ENCODE assay signal across 15 mouse cellular contexts in genomic region chr10:111537410-111537809, GRCm38 (mm10). TPM values are rescaled to one million over a fixed set of nuclear protein-coding genes. Genes with fewer than 3 reads are reported as not detected.
DNase-seq lines count a peak whose midpoint lies in the region; ATAC-seq lines count a peak whose summit lies in the region.
"Had no signal": no experiment of that assay in that cellular context is flagged by ENCODE, and none has a peak within 500 bp of the region (broad histone marks: within the 10 kb centered on the region; RNA-seq: fewer than 3 reads in every experiment).

No protein-coding gene starts in this region.

- no peak overlapping the region for H3K27ac ChIP-seq in embryonic facial prominence, embryonic 14.5 days (replicated peaks; ENCODE audit: low read depth, low read length)
- no peak overlapping the region for H3K27ac ChIP-seq in embryonic facial prominence, embryonic 10.5 days (replicated peaks)
- no peak overlapping the region for H3K27ac ChIP-seq in heart, embryonic 15.5 days
- H3K27ac ChIP-seq in lung, embryonic 16.5 days (ENCODE audit: low read length), result no peak overlapping the region
- H3K27ac ChIP-seq in stomach, embryonic 16.5 days (ENCODE audit: low read length), result no peak overlapping the region
- H3K27ac ChIP-seq: embryonic facial prominence, embryonic 13.5 days; left cerebral cortex, adult 2 months; liver, embryonic 13.5 days had no signal

- H3K9ac ChIP-seq in embryonic facial prominence, embryonic 14.5 days (ENCODE audit: low read depth, low read length), result no peak overlapping the region
- H3K9ac ChIP-seq in heart, embryonic 15.5 days, result no peak overlapping the region
- peak overlapping the region; percentile 21 for H3K9ac ChIP-seq in lung, embryonic 16.5 days (ENCODE audit: low read length)
- no peak overlapping the region; the same call in 1 of the 2 replicates for H3K9ac ChIP-seq in stomach, embryonic 16.5 days (ENCODE audit: low read length)
- H3K9ac ChIP-seq: embryonic facial prominence, embryonic 13.5 days; liver, embryonic 13.5 days had no signal

- 79% methylated on average over 19 of the region's 19 CpGs for WGBS in embryonic facial prominence, embryonic 14.5 days
- WGBS in embryonic facial prominence, embryonic 10.5 days, result 88% methylated on average over 19 of the region's 19 CpGs
- 59% methylated on average over 19 of the region's 19 CpGs for WGBS in heart, embryonic 15.5 days
- 48% methylated on average over 19 of the region's 19 CpGs for WGBS in lung, embryonic 16.5 days
- WGBS in stomach, embryonic 16.5 days, result 71% methylated on average over 19 of the region's 19 CpGs

- H3K27me3 ChIP-seq in embryonic facial prominence, embryonic 14.5 days (replicated peaks; ENCODE audit: control insufficient read depth, insufficient read depth, low read length), result no peaks in the 10 kb centered on the region
- H3K27me3 ChIP-seq in embryonic facial prominence, embryonic 10.5 days (replicated peaks; ENCODE audit: low read depth, poor library complexity, severe bottlenecking), result no peaks in the 10 kb centered on the region
- no peaks in the 10 kb centered on the region for H3K27me3 ChIP-seq in heart, embryonic 15.5 days
- H3K27me3 ChIP-seq in lung, embryonic 16.5 days (ENCODE audit: control insufficient read depth, insufficient read depth, low read depth, low read length), result no peaks in the 10 kb centered on the region
- H3K27me3 ChIP-seq in stomach, embryonic 16.5 days (ENCODE audit: control insufficient read depth, insufficient read depth, low read length), result no peaks in the 10 kb centered on the region
- H3K27me3 ChIP-seq: embryonic facial prominence, embryonic 13.5 days; liver, embryonic 13.5 days had no signal

- no peak for ATAC-seq in embryonic facial prominence, embryonic 14.5 days (ENCODE audit: low read depth)
- ATAC-seq in heart, embryonic 15.5 days (replicated peaks; ENCODE audit: insufficient number of reproducible peaks, insufficient read depth, low FRiP score, low read depth), result no peak
- ATAC-seq in lung, embryonic 16.5 days (ENCODE audit: low read depth), result no peak
- ATAC-seq in stomach, embryonic 16.5 days (ENCODE audit: insufficient read depth, low FRiP score), result no peak
- ATAC-seq in cerebellum, adult (ENCODE audit: insufficient number of reproducible peaks, low FRiP score, low TSS enrichment), result no peak

- H3K4me3 ChIP-seq in embryonic facial prominence, embryonic 14.5 days (ENCODE audit: low read depth, low read length), result no peak overlapping the region
- no peak overlapping the region for H3K4me3 ChIP-seq in embryonic facial prominence, embryonic 10.5 days
- peak overlapping the region; percentile 24 for H3K4me3 ChIP-seq in heart, embryonic 15.5 days
- H3K4me3 ChIP-seq in lung, embryonic 16.5 days (ENCODE audit: low read length), result peak overlapping the region; percentile 28
- no peak overlapping the region for H3K4me3 ChIP-seq in stomach, embryonic 16.5 days (replicated peaks; ENCODE audit: low read length)
- H3K4me3 ChIP-seq: embryonic facial prominence, embryonic 13.5 days; left cerebral cortex, adult 2 months; liver, embryonic 13.5 days had no signal

- no peaks in the 10 kb centered on the region for H3K36me3 ChIP-seq in embryonic facial prominence, embryonic 14.5 days (ENCODE audit: control insufficient read depth, insufficient read depth, low read length)
- no peaks in the 10 kb centered on the region for H3K36me3 ChIP-seq in embryonic facial prominence, embryonic 10.5 days (replicated peaks)
- no peaks in the 10 kb centered on the region for H3K36me3 ChIP-seq in heart, embryonic 15.5 days
- no peaks in the 10 kb centered on the region for H3K36me3 ChIP-seq in lung, embryonic 16.5 days (ENCODE audit: control insufficient read depth, insufficient read depth, low read length)
- no peaks in the 10 kb centered on the region for H3K36me3 ChIP-seq in stomach, embryonic 16.5 days (ENCODE audit: control insufficient read depth, insufficient read depth, low read length)
- H3K36me3 ChIP-seq: embryonic facial prominence, embryonic 13.5 days; liver, embryonic 13.5 days had no signal

- H3K4me1 ChIP-seq in embryonic facial prominence, embryonic 14.5 days (ENCODE audit: control insufficient read depth, insufficient read depth, low read length), result peaks cover 18% of the 10 kb centered on the region
- peaks cover 65% of the 10 kb centered on the region for H3K4me1 ChIP-seq in embryonic facial prominence, embryonic 10.5 days
- H3K4me1 ChIP-seq in heart, embryonic 15.5 days (replicated peaks), result peaks cover 13% of the 10 kb centered on the region
- H3K4me1 ChIP-seq in lung, embryonic 16.5 days (replicated peaks; ENCODE audit: control insufficient read depth, insufficient read depth, low read length), result peaks cover 29% of the 10 kb centered on the region
- peaks cover 9% of the 10 kb centered on the region for H3K4me1 ChIP-seq in stomach, embryonic 16.5 days (ENCODE audit: control insufficient read depth, insufficient read depth, low read length)

- no peak for DNase-seq in embryonic facial prominence, embryonic 14.5 days (ENCODE audit: low spot score)
- DNase-seq in embryonic facial prominence, embryonic 10.5 days (ENCODE audit: low spot score), result no peak
- no peak for DNase-seq in heart, postnatal 4 days
- DNase-seq in lung, postnatal 4 days, result no peak
- DNase-seq: adrenal gland, postnatal 25 days; cerebellum, postnatal 25 days; kidney, adult 11 months; liver, embryonic 13.5 days; right cerebral cortex, postnatal 25 days had no signal

- 0 out of 2 replicates have a peak overlapping the region, but pooled peaks have one; percentile 26 for H3K4me2 ChIP-seq in embryonic facial prominence, embryonic 14.5 days (ENCODE audit: low read depth, low read length)
- peak overlapping the region; percentile 53 for H3K4me2 ChIP-seq in heart, embryonic 15.5 days
- peak overlapping the region; percentile 47 for H3K4me2 ChIP-seq in lung, embryonic 16.5 days (ENCODE audit: low read depth, low read length)
- H3K4me2 ChIP-seq in stomach, embryonic 16.5 days (ENCODE audit: low read depth, low read length), result peak overlapping the region; percentile 40
- H3K4me2 ChIP-seq: liver, embryonic 13.5 days had no signal

- H3K9me3 ChIP-seq in embryonic facial prominence, embryonic 14.5 days (ENCODE audit: control insufficient read depth, low read length), result no peaks in the 10 kb centered on the region
- no peaks in the 10 kb centered on the region for H3K9me3 ChIP-seq in embryonic facial prominence, embryonic 10.5 days
- no peaks in the 10 kb centered on the region for H3K9me3 ChIP-seq in heart, embryonic 15.5 days (replicated peaks)
- H3K9me3 ChIP-seq in lung, embryonic 16.5 days (ENCODE audit: control insufficient read depth, low read length), result no peaks in the 10 kb centered on the region
- no peaks in the 10 kb centered on the region for H3K9me3 ChIP-seq in stomach, embryonic 16.5 days (replicated peaks; ENCODE audit: control insufficient read depth, low read length)
- H3K9me3 ChIP-seq: liver, embryonic 13.5 days had no signal

RNA-seq across cellular contexts. Expression of gene Phlda1, which starts 31.3 kb away (rescaled TPM):
- 36.2 and 43.6 TPM in 2 replicates for polyA plus RNA-seq in embryonic facial prominence, embryonic 14.5 days (2014; fragmentation: Nextera tagmentation; extraction: Ambion mirVana)
- 34.0 and 38.4 TPM in 2 replicates for polyA plus RNA-seq in embryonic facial prominence, embryonic 10.5 days (2016; fragmentation: Nextera tagmentation; extraction: Ambion mirVana)
- polyA plus RNA-seq in heart, embryonic 15.5 days (2015; fragmentation: Nextera tagmentation; extraction: Ambion mirVana), result 28.7 and 29.5 TPM in 2 replicates
- 10 to 100 TPM; 33.7 to 35.1 TPM for total RNA-seq in heart, postnatal 4 days (2021)
- 116 and 137 TPM in 2 replicates for polyA plus RNA-seq in lung, embryonic 16.5 days (2015; fragmentation: Nextera tagmentation; extraction: Ambion mirVana)
- 44.4 and 50.7 TPM in 2 replicates for polyA plus RNA-seq in stomach, embryonic 16.5 days (2015; fragmentation: Nextera tagmentation; extraction: Ambion mirVana)

Comparison
In these comparisons a context has a peak if more than half of its experiments do, and no peak if none do; other contexts are left out.
1. H3K4me3 ChIP-seq: peak in heart, embryonic 15.5 days (single experiment) and lung, embryonic 16.5 days (single experiment); none in embryonic facial prominence, embryonic 14.5 days (single experiment), embryonic facial prominence, embryonic 10.5 days (single experiment) and stomach, embryonic 16.5 days (single experiment).
2. Peak in every context shown above with its lines, with median percentiles within 50 percentile points of each other: H3K4me2 ChIP-seq.